Mouse (Mus musculus) kidney, postnatal 10 days (tissue): Measurements from ENCODE around the gene Arid3c.

Source experiments
- DNase-seq: peaks from one replicate; pipeline ENCODE4 v3.0.0; 2021; ENCODE audit warnings: mixed read lengths

Gene Arid3c

DNA sequence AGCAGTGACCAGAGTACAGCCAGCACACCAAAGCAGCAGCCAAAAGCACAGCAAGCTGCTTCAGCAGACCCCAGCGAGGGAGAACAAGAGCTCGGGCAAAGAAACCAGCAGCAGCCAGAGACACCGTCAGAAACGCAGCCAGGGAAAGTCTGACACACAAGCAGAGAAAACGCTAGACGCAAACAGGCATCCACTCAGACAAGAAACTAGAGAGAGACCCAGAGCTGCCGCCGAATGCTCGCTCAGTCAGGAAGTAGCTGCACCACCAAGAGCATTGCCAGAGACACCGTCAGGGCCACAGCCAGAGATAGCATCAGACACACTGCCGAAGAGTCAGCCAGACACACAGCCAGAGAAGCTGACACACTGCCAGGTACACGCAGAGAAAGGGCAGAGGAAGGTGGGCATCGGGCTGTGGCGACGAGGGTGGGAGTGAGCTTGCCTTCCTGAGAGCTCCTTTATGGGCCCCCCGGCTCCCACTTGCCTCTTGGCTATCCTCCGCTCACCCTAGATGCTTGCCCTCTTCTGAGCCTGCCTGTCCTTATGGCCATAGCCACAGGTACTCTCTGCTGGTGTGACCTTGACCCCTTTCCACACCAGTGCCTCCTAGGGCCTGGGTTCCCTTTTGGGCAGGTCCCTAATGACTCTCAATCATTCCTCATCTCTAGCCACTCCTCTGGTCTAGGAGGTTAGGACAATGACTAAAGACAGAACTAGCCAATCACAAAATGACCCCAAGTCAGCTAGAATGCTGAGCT lies 54.5 kb downstream of the Arid3c start:
- DNase-seq, result peak; percentile 31
